In genomic region chr8:111740994-111741393, GRCm38 (mm10) we compare ENCODE assay signal across 7 mouse cellular contexts. TPM values are rescaled to one million over a fixed set of nuclear protein-coding genes. Genes with fewer than 3 reads are reported as not detected.
DNase-seq lines count a peak whose midpoint lies in the region; ATAC-seq and TF ChIP-seq lines count a peak whose summit lies in the region.

No protein-coding gene starts in this region.

- 59% methylated on average over 8 of the region's 8 CpGs for WGBS in lung, adult 2 months
- WGBS in heart, postnatal 0 days, result 51% methylated on average over 8 of the region's 8 CpGs
- WGBS in stomach, embryonic 14.5 days, result 73% methylated on average over 8 of the region's 8 CpGs

- H3K36me3 ChIP-seq in heart, postnatal 0 days (replicated peaks; ENCODE audit: control insufficient read depth, insufficient read depth, low read length), result no peaks in the 10 kb centered on the region
- no peaks in the 10 kb centered on the region for H3K36me3 ChIP-seq in stomach, embryonic 14.5 days (ENCODE audit: control insufficient read depth, insufficient read depth, low read length)

- no peak overlapping the region for H3K9ac ChIP-seq in heart, postnatal 0 days (replicated peaks; ENCODE audit: low read depth, low read length)
- H3K9ac ChIP-seq in stomach, embryonic 14.5 days (replicated peaks; ENCODE audit: low read depth, low read length), result no peak overlapping the region; the same call in 1 of the 2 replicates

- H3K9me3 ChIP-seq in heart, postnatal 0 days (replicated peaks; ENCODE audit: control insufficient read depth, low read length), result no peaks in the 10 kb centered on the region
- H3K9me3 ChIP-seq in stomach, embryonic 14.5 days (ENCODE audit: control insufficient read depth, low read depth, low read length), result no peaks in the 10 kb centered on the region

- TF ChIP-seq CTCF in lung, adult 2 months (IDR thresholded peaks at IDR 0.05; ENCODE audit: insufficient read depth, low read length), result no peak
- TF ChIP-seq CTCF in heart, postnatal 0 days (IDR thresholded peaks at IDR 0.05; ENCODE audit: low read depth), result no peak

- no peak overlapping the region for H3K4me3 ChIP-seq in lung, adult 2 months (replicated peaks; ENCODE audit: extremely low read depth, low read depth, low read length)
- H3K4me3 ChIP-seq in heart, postnatal 0 days (ENCODE audit: low read depth, low read length), result no peak overlapping the region
- H3K4me3 ChIP-seq in stomach, embryonic 14.5 days (ENCODE audit: low read depth, low read length), result no peak overlapping the region

- peak overlapping the region; percentile 82; the same call in 1 of the 2 replicates for H3K4me2 ChIP-seq in heart, postnatal 0 days (ENCODE audit: low read depth, low read length)
- H3K4me2 ChIP-seq in stomach, embryonic 14.5 days (replicated peaks; ENCODE audit: low read depth, low read length), result peak overlapping the region; percentile 14; the same call in 1 of the 2 replicates

- H3K27ac ChIP-seq in heart, postnatal 0 days (ENCODE audit: low read depth), result peak overlapping the region; percentile 92
- H3K27ac ChIP-seq in stomach, embryonic 14.5 days (ENCODE audit: low read length), result no peak overlapping the region

- TF ChIP-seq POLR2A in lung, adult 2 months (IDR thresholded peaks at IDR 0.05; ENCODE audit: borderline replicate concordance, extremely low read depth, low read depth, low read length), result no peak

- no peak; the same call in 1 of the 2 replicates for ATAC-seq in heart, postnatal 0 days (ENCODE audit: insufficient read depth, low read depth)
- ATAC-seq in stomach, embryonic 14.5 days (ENCODE audit: insufficient number of reproducible peaks, insufficient read depth, low FRiP score, low read depth), result no peak

- no peaks in the 10 kb centered on the region for H3K27me3 ChIP-seq in heart, postnatal 0 days (ENCODE audit: control insufficient read depth, insufficient read depth, low read length)
- H3K27me3 ChIP-seq in stomach, embryonic 14.5 days (ENCODE audit: control insufficient read depth, insufficient read depth, low read length), result no peaks in the 10 kb centered on the region

- TF ChIP-seq EP300 in heart, postnatal 0 days (IDR thresholded peaks at IDR 0.05; ENCODE audit: low read depth), result no peak

- peak; percentile 27 for DNase-seq in lung, adult 2 months
- DNase-seq in lung, postnatal 14 days, result no peak
- peak; percentile 31 for DNase-seq in heart, postnatal 0 days (ENCODE audit: low spot score)
- DNase-seq in kidney, postnatal 10 days, result peak; percentile 42
- no peak for DNase-seq in layer of hippocampus, adult 9-10 months (ENCODE audit: low spot score)
- DNase-seq in left cerebral cortex, adult 9 months (ENCODE audit: low spot score in 2 of 2), result no peak

- H3K4me1 ChIP-seq in lung, adult 2 months (ENCODE audit: control insufficient read depth, insufficient read depth, low read length), result peaks cover 53% of the 10 kb centered on the region
- H3K4me1 ChIP-seq in heart, postnatal 0 days (ENCODE audit: control insufficient read depth, insufficient read depth), result peaks cover 54% of the 10 kb centered on the region
- H3K4me1 ChIP-seq in stomach, embryonic 14.5 days (ENCODE audit: control insufficient read depth, insufficient read depth, low read length), result peaks cover 68% of the 10 kb centered on the region

RNA-seq across cellular contexts. Expression of gene Bcar1, which starts 2.6 kb away (rescaled TPM):
- 81.4 and 87.7 TPM in 2 replicates for polyA plus RNA-seq in lung, adult 2 months (2012; rRNA removed)
- 53.2 and 81.5 TPM in 2 replicates for total RNA-seq in heart, postnatal 0 days (2014; rRNA removed; ENCODE audit: low replicate concordance)
- polyA plus RNA-seq in heart, postnatal 0 days (2015; fragmentation: Nextera tagmentation; extraction: Ambion mirVana), result 25.6 and 27.9 TPM in 2 replicates
- 43.5 and 46.5 TPM in 2 replicates for polyA plus RNA-seq in stomach, embryonic 14.5 days (2014; fragmentation: Nextera tagmentation; extraction: Ambion mirVana)

RNA-seq across cellular contexts. Expression of gene Ctrb1, which starts 50.2 kb away (rescaled TPM):
- polyA plus RNA-seq in lung, adult 2 months (2012; rRNA removed), result 1.5 and 59.1 TPM in 2 replicates
- total RNA-seq in heart, postnatal 0 days (2014; rRNA removed; ENCODE audit: low replicate concordance), result 0.62 and 3.4 TPM in 2 replicates
- not detected in 2 replicates for polyA plus RNA-seq in heart, postnatal 0 days (2015; fragmentation: Nextera tagmentation; extraction: Ambion mirVana)
- polyA plus RNA-seq in stomach, embryonic 14.5 days (2014; fragmentation: Nextera tagmentation; extraction: Ambion mirVana), result 201 TPM in 1 of 2 replicates, not detected in the other

Comparison
In these comparisons a context has a peak if more than half of its experiments do, and no peak if none do; other contexts are left out.
1. DNase-seq: peak in lung, adult 2 months (single experiment), heart, postnatal 0 days (single experiment) and kidney, postnatal 10 days (single experiment); none in lung, postnatal 14 days (single experiment), layer of hippocampus, adult 9-10 months (single experiment) and left cerebral cortex, adult 9 months (0 of 2).